Mouse (Mus musculus) sigmoid colon, adult 10 weeks (tissue): ENCODE measurements around the gene Dio3. TPM values are rescaled to one million over a fixed set of nuclear protein-coding genes. Genes with fewer than 3 reads are reported as not detected.

Source experiments
- polyA plus RNA-seq: library from polyadenylated mRNA; stranded (reverse); fragments of 350-450 nt; fragmentation: Illumina TruSeq; extraction: RNeasy Lipid Tissue Mini Kit (QIAGEN cat#74804); gene quantifications from one replicate; pipeline ENCODE4 v1.2.3, GENCODE M21; 2014; ENCODE audit warnings: low read depth, low replicate concordance

Gene Dio3
- not detected for polyA plus RNA-seq

GRCm38 (mm10) chr12:110278853-110279252, at the start of gene Dio3:
Gene Dio3, plus strand, starts transcription at chr12:110279068.

Other genes with a start within 250 kb of the Dio3 start
- 279 TPM for gene Ppp2r5c, start 168.1 kb downstream of the Dio3 start, polyA plus RNA-seq